Mouse (Mus musculus) midbrain, embryonic 16.5 days (tissue): ENCODE measurements at regions not wholly inside any gene's neighbourhood (a gene's known extent, or its start where the extent isn't known, plus 50 kb on each side); places are given as distances from the start of the nearest gene placed in this dataset.

ENCODE experiments used
- ATAC-seq: fragments of 200-750 bp; cut with Nextera tagmentation; 2 replicates; pipeline ENCODE4 v1.8.0; 2017; ENCODE audit warnings: moderate TSS enrichment
- H3K27ac ChIP-seq: fragments of 300-500 bp; sonication (generic); 2 replicates; pipeline ENCODE4 v1.5.1; 2014; ENCODE audit warnings: mild to moderate bottlenecking, low read length, mixed read lengths
- H3K27me3 ChIP-seq: fragments of 300-500 bp; sonication (generic); 2 replicates; pipeline ENCODE4 v1.6.1; 2014; ENCODE audit warnings: low read depth, low read length, mixed read lengths; ENCODE audit not compliant: control insufficient read depth, insufficient read depth
- H3K36me3 ChIP-seq: fragments of 300-500 bp; sonication (generic); 2 replicates; pipeline ENCODE4 v1.6.1; 2014; ENCODE audit warnings: mild to moderate bottlenecking, low read length, moderate library complexity, mixed read lengths; ENCODE audit not compliant: control insufficient read depth, insufficient read depth
- H3K4me1 ChIP-seq: fragments of 300-500 bp; sonication (generic); 2 replicates; pipeline ENCODE4 v1.6.1; 2014; ENCODE audit warnings: mild to moderate bottlenecking, low read length, mixed read lengths; ENCODE audit not compliant: control insufficient read depth, insufficient read depth
- H3K4me2 ChIP-seq: fragments of 300-500 bp; sonication (generic); 2 replicates; pipeline ENCODE4 v1.6.1; 2014; ENCODE audit warnings: mild to moderate bottlenecking, low read length, mixed read lengths
- H3K4me3 ChIP-seq: fragments of 300-500 bp; sonication (generic); 2 replicates; pipeline ENCODE4 v1.5.1; 2014; ENCODE audit warnings: low read depth, mild to moderate bottlenecking, low read length, moderate library complexity, mixed read lengths
- H3K9ac ChIP-seq: fragments of 300-500 bp; sonication (generic); 2 replicates; pipeline ENCODE4 v1.6.1; 2014; ENCODE audit warnings: low read depth, low read length, mixed read lengths
- H3K9me3 ChIP-seq: fragments of 300-500 bp; sonication (generic); replicated peaks from 2 replicates; pipeline ENCODE4 v1.6.1; 2014; ENCODE audit warnings: mild to moderate bottlenecking, low read length, mixed read lengths; ENCODE audit not compliant: control insufficient read depth, poor library complexity, severe bottlenecking
- WGBS: fragments of 180-500 bp; shearing (Covaris S2); extraction: QIAGEN DNeasy Blood & Tissue Kit; methylation state at CpG from one replicate; pipeline ENCODE4 v1.1.7; 2014; 5-methylcytosine and 5-hydroxymethylcytosine counted together

DNA sequence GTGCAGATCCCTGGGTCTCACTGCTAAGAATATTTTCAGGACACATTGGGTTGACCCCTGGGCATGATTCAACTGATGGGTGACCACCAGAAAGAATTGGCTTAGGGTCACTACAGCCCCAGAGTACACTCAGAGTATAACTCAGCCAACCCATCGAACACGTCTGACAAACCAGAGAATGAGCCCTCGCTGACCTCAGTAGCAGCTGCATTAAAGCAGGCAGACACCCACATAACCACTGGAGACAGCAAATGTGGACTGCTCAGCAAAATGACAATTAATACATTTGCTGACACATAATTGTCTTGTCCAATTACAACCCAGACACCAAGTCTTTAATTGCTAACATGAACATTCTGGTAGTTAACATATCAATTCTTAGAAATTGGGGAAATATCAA lies 175.7 kb downstream of the Cbln4 start:
- Histone ChIP-seq H3K36me3 (no peaks in the 10 kb centered on the region), H3K4me3 (no peak overlapping the region), H3K4me1 (no peaks in the 10 kb centered on the region), H3K9me3 (no peaks in the 10 kb centered on the region), H3K27ac (no peak overlapping the region), H3K27me3 (no peaks in the 10 kb centered on the region), H3K9ac (no peak overlapping the region), H3K4me2 (no peak overlapping the region)
- 96% methylated on average over 3 of the region's 3 CpGs for WGBS
- no peak for ATAC-seq

DNA sequence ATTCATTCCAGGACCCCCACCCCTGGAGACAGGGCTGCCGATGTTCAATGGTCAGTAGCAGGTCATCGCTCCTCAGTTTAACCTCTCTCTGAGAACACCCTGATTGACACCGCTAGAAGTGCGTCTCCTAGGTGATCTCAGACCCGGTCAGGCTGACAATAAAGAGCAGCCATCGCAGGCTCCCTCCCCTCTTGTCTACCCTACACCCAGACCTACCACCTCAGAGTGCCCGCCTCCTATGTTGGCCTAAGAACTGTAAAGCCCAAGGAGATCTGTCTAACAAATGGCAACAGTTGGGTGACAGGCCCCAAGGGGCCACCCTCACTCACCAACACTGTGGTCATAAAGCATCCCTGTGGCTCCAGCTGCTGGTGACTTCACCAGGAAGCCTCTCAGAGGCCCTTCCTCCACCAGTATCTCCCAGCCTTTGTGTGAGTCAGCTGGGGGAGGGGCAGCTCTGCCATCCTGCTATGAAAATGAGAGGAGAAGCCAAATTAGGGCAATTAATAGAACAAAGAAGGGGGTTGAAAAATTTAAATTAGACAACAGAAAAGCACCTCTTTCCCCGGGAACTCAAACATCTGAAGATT lies 178.8 kb downstream of the Cbln4 start:
- WGBS: 85% methylated on average over 8 of the region's 8 CpGs
- Histone ChIP-seq H3K4me3 (no peak overlapping the region), H3K27ac (no peak overlapping the region), H3K36me3 (no peaks in the 10 kb centered on the region), H3K4me2 (no peak overlapping the region), H3K4me1 (no peaks in the 10 kb centered on the region), H3K9ac (no peak overlapping the region), H3K9me3 (no peaks in the 10 kb centered on the region), H3K27me3 (no peaks in the 10 kb centered on the region)
- no peak for ATAC-seq

DNA sequence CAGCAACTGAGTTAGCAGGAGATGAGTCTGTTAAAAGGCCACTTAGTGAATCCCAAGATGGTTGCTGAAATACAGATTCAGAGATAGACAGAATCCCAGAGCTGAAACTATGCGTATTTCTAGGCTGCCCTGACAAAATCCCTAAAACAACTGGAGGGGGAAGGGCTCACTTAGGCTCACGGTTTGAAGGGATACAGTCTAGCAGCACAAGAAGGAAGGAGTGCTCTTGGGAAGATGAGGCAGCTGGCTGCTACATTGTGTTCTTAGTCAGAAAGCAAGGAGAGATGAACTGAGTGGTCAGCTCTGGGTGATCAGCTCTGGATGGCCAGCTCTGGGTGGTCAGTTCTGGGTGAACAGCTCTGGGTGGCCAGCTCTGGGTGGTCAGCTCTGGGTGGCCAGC lies 180.6 kb downstream of the Cbln4 start:
- no peak overlapping the region for H3K4me3 ChIP-seq
- ATAC-seq: no peak
- no peaks in the 10 kb centered on the region for H3K9me3 ChIP-seq

DNA sequence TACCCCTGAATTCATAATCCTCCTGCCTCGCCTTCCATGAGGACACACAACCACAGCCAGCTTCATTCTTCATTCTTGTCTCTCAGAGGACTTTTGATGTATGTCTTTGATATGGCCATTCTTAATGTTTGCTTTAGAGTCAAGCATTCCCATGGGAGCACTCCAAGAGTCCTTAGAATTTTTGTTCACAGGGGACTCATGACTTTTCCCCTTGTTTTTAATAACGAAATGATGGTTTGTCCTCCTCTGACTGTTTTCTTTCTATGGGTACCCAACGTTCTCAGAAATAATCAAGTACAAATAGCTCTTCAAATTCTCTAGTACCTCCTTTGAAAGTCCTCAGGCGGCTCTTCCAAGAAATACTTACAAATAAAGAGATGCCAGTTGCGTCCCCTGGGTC lies 184.4 kb downstream of the Cbln4 start:
- Histone ChIP-seq H3K4me2 (no peak overlapping the region), H3K27me3 (no peaks in the 10 kb centered on the region), H3K36me3 (no peaks in the 10 kb centered on the region), H3K27ac (no peak overlapping the region), H3K4me3 (no peak overlapping the region), H3K9me3 (no peaks in the 10 kb centered on the region), H3K9ac (no peak overlapping the region), H3K4me1 (0 out of 2 replicates have a peak, but pooled peaks cover 4% of the 10 kb centered on the region)
- WGBS: 64% methylated on average over 5 of the region's 5 CpGs
- no peak for ATAC-seq

More for the DNA sequence above, 180.6 kb downstream of the Cbln4 start:
- no peak overlapping the region for H3K9ac ChIP-seq
- WGBS: 96% methylated on average over 2 of the region's 2 CpGs
- H3K4me1 ChIP-seq: no peaks in the 10 kb centered on the region
- H3K36me3 ChIP-seq: no peaks in the 10 kb centered on the region
- no peaks in the 10 kb centered on the region for H3K27me3 ChIP-seq
- H3K27ac ChIP-seq: no peak overlapping the region
- H3K4me2 ChIP-seq: no peak overlapping the region

DNA sequence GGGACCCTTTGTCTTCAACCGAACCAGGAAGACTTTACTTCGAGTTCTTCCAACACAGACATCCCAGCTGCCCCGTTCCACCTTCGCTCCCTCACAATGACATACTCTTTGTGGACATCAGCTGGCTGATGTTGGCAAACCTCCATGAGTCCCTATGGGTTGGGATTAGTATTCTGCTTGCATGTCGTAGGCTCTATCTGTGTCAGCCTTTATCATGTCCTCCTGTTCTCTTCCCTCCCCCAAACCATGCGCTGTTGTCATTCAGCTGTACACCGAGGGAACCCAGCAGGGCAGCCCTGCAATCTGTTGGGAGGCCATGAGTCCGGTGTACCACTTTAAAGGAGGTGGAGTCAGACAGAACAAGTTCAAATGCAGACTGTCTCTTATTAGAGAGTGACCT lies 186.8 kb downstream of the Cbln4 start:
- no peak for ATAC-seq

DNA sequence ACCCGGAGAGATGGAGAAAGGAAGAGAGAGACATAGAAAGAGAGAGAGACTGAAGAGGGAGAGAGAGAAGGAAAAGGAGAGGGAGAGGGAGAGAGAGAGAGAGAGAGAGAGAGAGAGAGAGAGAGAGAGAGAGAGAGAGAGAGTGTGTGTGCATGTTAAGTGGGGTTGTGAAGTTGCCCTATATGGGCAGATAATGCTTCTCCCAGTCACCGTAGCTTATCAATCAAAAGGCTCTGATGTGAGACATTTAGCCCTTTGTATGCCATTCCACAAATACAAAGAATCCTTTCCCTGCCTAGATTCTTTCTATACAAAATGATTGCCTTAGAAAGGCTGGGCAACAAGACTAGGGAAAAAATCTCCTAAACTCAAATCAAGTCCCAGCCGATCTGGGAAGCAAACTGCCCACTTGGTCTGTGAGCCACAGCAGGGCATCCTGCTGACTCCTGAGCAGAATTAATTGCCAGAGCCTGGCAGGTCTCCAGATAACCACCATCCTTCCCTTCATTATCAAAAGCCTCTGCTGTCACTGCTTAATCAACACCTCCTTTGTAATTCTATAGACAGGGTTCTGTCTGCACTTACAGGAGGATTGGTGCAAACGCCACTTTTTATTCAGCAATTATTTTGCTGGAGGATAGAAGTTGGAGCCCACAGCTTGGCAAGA lies 196.3 kb downstream of the Cbln4 start:
- H3K4me1 ChIP-seq: no peaks in the 10 kb centered on the region
- no peak overlapping the region for H3K4me3 ChIP-seq
- no peaks in the 10 kb centered on the region for H3K36me3 ChIP-seq
- ATAC-seq: peak; percentile 60; the same call in 1 of the 2 replicates
- WGBS: 25% methylated on average over 4 of the region's 4 CpGs
- no peak overlapping the region for H3K4me2 ChIP-seq
- H3K27me3 ChIP-seq: no peaks in the 10 kb centered on the region
- H3K9ac ChIP-seq: no peak overlapping the region
- no peak overlapping the region for H3K27ac ChIP-seq
- H3K9me3 ChIP-seq: no peaks in the 10 kb centered on the region; the same call in 1 of the 2 replicates

More for the DNA sequence above, 186.8 kb downstream of the Cbln4 start:
- Histone ChIP-seq H3K4me2 (no peak overlapping the region), H3K9ac (no peak overlapping the region), H3K36me3 (no peaks in the 10 kb centered on the region), H3K27ac (no peak overlapping the region), H3K27me3 (no peaks in the 10 kb centered on the region), H3K9me3 (no peaks in the 10 kb centered on the region), H3K4me3 (no peak overlapping the region), H3K4me1 (0 out of 2 replicates have a peak, but pooled peaks cover 4% of the 10 kb centered on the region)
- WGBS: 57% methylated on average over 8 of the region's 8 CpGs

DNA sequence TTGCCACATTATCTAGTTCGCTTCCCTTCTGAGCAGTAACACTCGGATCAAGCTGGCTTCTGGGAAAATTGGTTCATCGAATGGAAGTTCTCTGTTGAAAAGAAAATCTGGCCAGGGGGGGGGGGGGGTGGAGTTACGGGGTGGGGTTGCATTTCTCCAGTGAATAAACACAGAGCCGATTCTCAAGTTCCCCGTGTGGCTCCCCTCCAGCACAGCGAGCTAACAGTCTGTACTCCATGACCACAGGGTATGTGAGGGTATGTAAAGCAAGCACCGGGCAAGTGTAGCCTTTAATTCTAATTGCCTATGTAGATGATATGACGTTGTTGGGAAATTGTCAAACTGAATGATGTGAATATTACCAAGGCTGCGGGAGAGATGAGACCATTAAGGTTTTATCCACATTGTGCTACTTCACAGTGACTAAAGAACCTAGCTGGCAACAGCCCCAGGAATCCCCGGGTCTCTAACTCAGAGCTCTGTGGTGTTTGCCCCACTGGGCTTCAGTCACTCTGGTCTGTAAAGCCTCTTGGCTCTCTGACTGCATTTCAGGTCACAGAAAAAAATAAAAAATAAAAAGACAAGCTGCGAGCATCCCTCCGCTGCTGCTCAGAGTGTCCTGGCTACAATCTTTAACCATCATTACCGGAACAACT lies 203.1 kb downstream of the Cbln4 start:
- Histone ChIP-seq H3K9me3 (no peaks in the 10 kb centered on the region), H3K36me3 (no peaks in the 10 kb centered on the region), H3K27ac (no peak overlapping the region), H3K4me2 (no peak overlapping the region), H3K9ac (no peak overlapping the region), H3K4me1 (no peaks in the 10 kb centered on the region), H3K4me3 (no peak overlapping the region), H3K27me3 (no peaks in the 10 kb centered on the region)
- WGBS: 62% methylated on average over 13 of the region's 14 CpGs
- ATAC-seq: no peak

DNA sequence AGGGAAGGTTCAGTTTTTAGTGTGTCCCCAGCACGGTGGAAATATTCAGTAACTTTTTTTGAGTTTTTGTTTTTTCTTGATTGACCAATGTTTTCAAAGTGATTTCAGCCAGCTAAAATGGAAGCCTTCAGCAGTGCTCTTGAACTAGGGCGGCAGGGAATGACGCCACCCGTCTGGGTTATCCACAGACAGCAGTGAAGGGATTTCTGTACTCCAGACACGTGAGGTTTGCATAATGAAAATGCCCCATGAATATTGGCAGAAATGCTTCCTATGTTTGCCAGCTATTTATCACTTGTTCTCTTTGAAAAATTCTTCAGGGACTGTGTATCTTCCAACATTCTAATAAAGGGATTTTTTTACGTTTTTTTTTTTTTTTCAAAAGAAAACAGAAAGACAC lies 221.1 kb downstream of the Cbln4 start:
- no peak overlapping the region for H3K27ac ChIP-seq
- WGBS: 72% methylated on average over 6 of the region's 6 CpGs
- no peaks in the 10 kb centered on the region for H3K27me3 ChIP-seq
- H3K4me3 ChIP-seq: no peak overlapping the region
- H3K4me1 ChIP-seq: no peaks in the 10 kb centered on the region; the same call in 1 of the 2 replicates
- no peak overlapping the region for H3K4me2 ChIP-seq
- no peak overlapping the region for H3K9ac ChIP-seq
- no peak for ATAC-seq
- no peaks in the 10 kb centered on the region for H3K9me3 ChIP-seq
- no peaks in the 10 kb centered on the region for H3K36me3 ChIP-seq

DNA sequence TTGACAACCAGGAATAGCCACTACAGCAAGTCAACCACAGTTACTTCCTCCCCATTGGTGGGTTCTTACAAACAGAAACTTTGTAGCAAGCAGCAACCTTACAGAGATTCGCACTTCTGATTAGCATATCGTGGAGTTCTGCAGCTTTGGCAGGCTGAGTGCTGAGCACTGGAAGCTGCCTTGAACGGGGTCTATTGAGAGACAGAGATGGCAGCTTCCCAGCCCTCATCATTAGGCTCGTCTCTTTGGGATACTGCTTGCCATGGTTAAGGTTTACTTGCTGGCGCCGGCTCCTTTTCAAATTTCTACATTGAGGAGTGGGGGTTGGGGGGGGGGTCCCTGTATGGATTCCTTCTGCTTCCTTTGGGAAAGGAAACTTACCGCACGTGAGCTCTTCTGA lies 224.8 kb downstream of the Cbln4 start:
- H3K27me3 ChIP-seq: no peaks in the 10 kb centered on the region
- no peak for ATAC-seq

More for the DNA sequence above, 224.8 kb downstream of the Cbln4 start:
- Histone ChIP-seq H3K4me2 (no peak overlapping the region), H3K9me3 (no peaks in the 10 kb centered on the region), H3K9ac (no peak overlapping the region), H3K4me1 (no peaks in the 10 kb centered on the region; the same call in 1 of the 2 replicates), H3K27ac (no peak overlapping the region), H3K4me3 (no peak overlapping the region), H3K36me3 (no peaks in the 10 kb centered on the region)
- WGBS: 70% methylated on average over 8 of the region's 8 CpGs
